Mouse (Mus musculus) heart, adult 2 months (tissue): ENCODE data around the gene Polr1e.

Experiments
- CTCF ChIP-seq: fragments of 200-600 bp; IDR thresholded peaks from 2 replicates; pipeline ENCODE4 v1.8.1; 2022; ENCODE audit warnings: antibody characterized with exemption, mild to moderate bottlenecking, moderate library complexity
- EP300 ChIP-seq: fragments of 200-500 bp; IDR thresholded peaks from 2 replicates; pipeline ENCODE4 v1.6.1; 2011; ENCODE audit warnings: low read depth, low read length, control low read depth; ENCODE audit not compliant: insufficient read depth
- POLR2A ChIP-seq: fragments of 200-500 bp; IDR thresholded peaks from 2 replicates; pipeline ENCODE4 v1.6.1; 2011; ENCODE audit warnings: mild to moderate bottlenecking, low read depth, low read length, control low read depth; ENCODE audit not compliant: insufficient read depth

- TF ChIP-seq CTCF = no peak
- TF ChIP-seq EP300 = no peak
- TF ChIP-seq POLR2A = no peak
Observed at GRCm38 (mm10) chr4:44976026-44976615, 42.3 kb upstream of the Polr1e start.
